Mouse (Mus musculus) heart, postnatal 0 days (tissue): Measurements from ENCODE around the gene Elk4. TPM values are rescaled to one million over a fixed set of nuclear protein-coding genes. Genes with fewer than 3 reads are reported as not detected.

Experiments
- ATAC-seq: fragments of 200-750 bp; cut with Nextera tagmentation; 2 replicates; pipeline ENCODE4 v1.8.0; 2017; ENCODE audit warnings: low read depth, moderate number of reproducible peaks, moderate library complexity; ENCODE audit not compliant: insufficient read depth
- DNase-seq: peaks from one replicate; pipeline ENCODE4 v3.0.0-alpha.2; 2016; ENCODE audit warnings: low spot score
- H3K27ac ChIP-seq: fragments of 300-500 bp; sonication (generic); 2 replicates; pipeline ENCODE4 v1.5.1; 2014; ENCODE audit warnings: low read depth, mild to moderate bottlenecking
- H3K27me3 ChIP-seq: fragments of 300-500 bp; sonication (generic); 2 replicates; pipeline ENCODE4 v1.6.1; 2014; ENCODE audit warnings: low read length, mixed read lengths; ENCODE audit not compliant: control insufficient read depth, insufficient read depth
- H3K36me3 ChIP-seq: fragments of 300-500 bp; sonication (generic); replicated peaks from 2 replicates; pipeline ENCODE4 v1.6.1; 2014; ENCODE audit warnings: low read length, mixed read lengths; ENCODE audit not compliant: control insufficient read depth, insufficient read depth
- H3K4me1 ChIP-seq: fragments of 300-500 bp; sonication (generic); 2 replicates; pipeline ENCODE4 v1.6.1; 2014; ENCODE audit warnings: antibody characterized with exemption; ENCODE audit not compliant: control insufficient read depth, insufficient read depth
- H3K4me2 ChIP-seq: fragments of 300-500 bp; sonication (generic); 2 replicates; pipeline ENCODE4 v1.6.1; 2014; ENCODE audit warnings: low read depth, mild to moderate bottlenecking, low read length, moderate library complexity
- H3K4me3 ChIP-seq: fragments of 300-500 bp; sonication (generic); 2 replicates; pipeline ENCODE4 v1.5.1; 2014; ENCODE audit warnings: low read depth, low read length
- H3K9ac ChIP-seq: fragments of 300-500 bp; sonication (generic); replicated peaks from 2 replicates; pipeline ENCODE4 v1.6.1; 2014; ENCODE audit warnings: low read depth, low read length, mixed read lengths
- H3K9me3 ChIP-seq: fragments of 300-500 bp; sonication (generic); replicated peaks from 2 replicates; pipeline ENCODE4 v1.6.1; 2016; ENCODE audit warnings: low read length; ENCODE audit not compliant: control insufficient read depth
- CTCF ChIP-seq: IDR thresholded peaks from 2 replicates; pipeline ENCODE4 v1.5.1; 2016; ENCODE audit warnings: antibody characterized with exemption, control low read depth, low read depth
- EP300 ChIP-seq: IDR thresholded peaks from 2 replicates; pipeline ENCODE4 v1.6.1; 2016; ENCODE audit warnings: antibody characterized with exemption, low read depth
- WGBS: fragments of 180-500 bp; shearing (Covaris S2); extraction: QIAGEN DNeasy Blood & Tissue Kit; methylation state at CpG from one replicate; pipeline ENCODE4 v1.1.7; 2014; 5-methylcytosine and 5-hydroxymethylcytosine counted together
- polyA plus RNA-seq: library from polyadenylated mRNA; unstranded; fragments of >200 nt; fragmentation: Nextera tagmentation; extraction: Ambion mirVana; gene quantifications from 2 replicates; pipeline ENCODE4 v1.2.1, GENCODE M21; 2015
- total RNA-seq: library from RNA; depleted of rRNA; stranded (reverse); fragments of >200 nt; gene quantifications from 2 replicates; pipeline ENCODE4 v1.2.3, GENCODE M21; 2014; ENCODE audit warnings: low replicate concordance

The Elk4 gene
- total and polyA plus RNA-seq, 2 experiments from 2014 or later: 13.3 to 32.9 TPM

DNA sequence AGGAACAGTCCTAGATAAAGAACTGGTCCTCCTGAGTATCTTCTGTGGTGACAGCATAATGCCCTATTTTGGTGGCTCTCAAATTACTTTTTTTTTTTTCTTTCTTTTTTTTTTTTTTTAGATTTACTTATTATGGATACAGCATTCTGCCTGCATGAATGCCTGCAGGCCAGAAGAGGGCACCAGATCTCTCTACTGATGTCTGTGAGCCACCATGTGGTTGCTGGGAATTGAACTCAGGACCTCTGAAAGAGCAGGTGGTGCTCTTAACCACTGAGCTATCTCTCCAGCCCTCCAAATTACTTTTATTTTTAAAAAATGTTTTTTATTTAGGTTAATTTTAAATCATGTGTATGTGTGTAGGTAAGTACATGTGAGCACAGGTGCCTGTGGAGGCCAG, 6.9 kb upstream of the Elk4 start:
- Histone ChIP-seq H3K4me1 (no peaks in the 10 kb centered on the region), H3K4me2 (no peak overlapping the region), H3K4me3 (no peak overlapping the region), H3K27me3 (no peaks in the 10 kb centered on the region), H3K36me3 (no peaks in the 10 kb centered on the region), H3K27ac (no peak overlapping the region), H3K9me3 (no peaks in the 10 kb centered on the region), H3K9ac (no peak overlapping the region)
- ATAC-seq (no peak), DNase-seq (no peak)
- TF ChIP-seq CTCF (peak; percentile 29), EP300 (no peak)

- H3K9me3 ChIP-seq: no peaks in the 10 kb centered on the region
- no peak overlapping the region for H3K4me2 ChIP-seq
- WGBS: 73% methylated on average over 4 of the region's 4 CpGs
- no peak for ATAC-seq
- no peaks in the 10 kb centered on the region for H3K27me3 ChIP-seq
- H3K4me3 ChIP-seq: no peak overlapping the region
- no peak overlapping the region for H3K9ac ChIP-seq
- H3K4me1 ChIP-seq: peaks cover 4% of the 10 kb centered on the region; the same call in 1 of the 2 replicates
- DNase-seq: no peak
- H3K36me3 ChIP-seq: no peaks in the 10 kb centered on the region
- H3K27ac ChIP-seq: no peak overlapping the region
- no peak for TF ChIP-seq CTCF
- TF ChIP-seq EP300: no peak
These were observed 5.5 kb upstream of the Elk4 start for GRCm38 (mm10) chr1:132001880-132002330.

- H3K27me3 ChIP-seq: no peaks in the 10 kb centered on the region
- H3K9me3 ChIP-seq: no peaks in the 10 kb centered on the region
- TF ChIP-seq EP300: no peak
- TF ChIP-seq CTCF: no peak
- H3K27ac ChIP-seq: peak overlapping the region; percentile 36
- no peak overlapping the region for H3K9ac ChIP-seq
- no peaks in the 10 kb centered on the region for H3K36me3 ChIP-seq
- ATAC-seq (no peak), DNase-seq (no peak)
- no peak overlapping the region for H3K4me3 ChIP-seq
- 52% methylated on average over 2 of the region's 2 CpGs for WGBS
- H3K4me1 ChIP-seq: peaks cover 4% of the 10 kb centered on the region; the same call in 1 of the 2 replicates
- no peak overlapping the region for H3K4me2 ChIP-seq
These were observed 4.3 kb upstream of the Elk4 start for GRCm38 (mm10) chr1:132003111-132003510.

GRCm38 (mm10) chr1:132003817-132004216, 3.6 kb upstream of the Elk4 start:
- ATAC-seq: no peak
- H3K9ac ChIP-seq: no peak overlapping the region
- TF ChIP-seq EP300: peak; percentile 61; the same call in 1 of the 2 replicates
- no peak for TF ChIP-seq CTCF
- WGBS: 48% methylated on average over 1 of the region's 1 CpGs
- peaks cover 6% of the 10 kb centered on the region for H3K4me1 ChIP-seq
- H3K36me3 ChIP-seq: no peaks in the 10 kb centered on the region
- no peak overlapping the region for H3K4me2 ChIP-seq
- H3K9me3 ChIP-seq: no peaks in the 10 kb centered on the region
- H3K27ac ChIP-seq: peak overlapping the region; percentile 63
- peak; percentile 60 for DNase-seq
- no peak overlapping the region for H3K4me3 ChIP-seq
- no peaks in the 10 kb centered on the region for H3K27me3 ChIP-seq

DNA sequence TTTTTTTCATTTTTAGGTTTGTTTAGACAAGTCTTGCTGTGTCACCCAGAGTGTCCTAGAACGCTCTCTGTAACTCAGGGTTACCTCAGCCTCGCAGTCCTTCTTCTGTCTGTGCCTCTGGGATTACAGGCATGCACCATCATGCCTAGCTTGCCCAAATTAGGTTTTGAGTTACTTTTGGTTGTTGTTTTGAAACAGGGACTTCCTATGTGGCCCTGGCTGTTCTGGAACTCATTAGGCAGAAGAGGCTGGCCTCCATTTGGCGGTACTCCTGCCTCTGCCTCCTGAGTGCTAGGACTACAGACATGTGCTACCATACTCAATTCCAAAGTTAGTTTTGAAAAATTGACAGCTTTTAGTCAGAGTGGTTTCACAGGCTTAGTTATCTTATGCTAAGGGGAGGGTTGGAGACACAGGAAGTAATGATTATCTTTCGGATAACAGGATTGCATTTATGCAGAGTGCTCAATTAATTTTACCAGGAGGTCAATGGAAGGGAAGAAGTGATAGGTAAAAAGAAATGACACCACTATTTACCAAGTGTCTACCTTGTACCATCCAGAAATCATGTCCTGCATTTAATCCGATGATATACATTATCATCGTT, 2.7 kb upstream of the Elk4 start:
- no peak overlapping the region for H3K4me3 ChIP-seq
- H3K27ac ChIP-seq: peak overlapping the region; percentile 63
- no peaks in the 10 kb centered on the region for H3K36me3 ChIP-seq
- peaks cover 12% of the 10 kb centered on the region for H3K4me1 ChIP-seq
- ATAC-seq: no peak
- H3K9me3 ChIP-seq: no peaks in the 10 kb centered on the region
- H3K9ac ChIP-seq: no peak overlapping the region
- H3K27me3 ChIP-seq: no peaks in the 10 kb centered on the region
- no peak for DNase-seq
- TF ChIP-seq CTCF (no peak), EP300 (no peak)
- WGBS: 69% methylated on average over 6 of the region's 6 CpGs
- no peak overlapping the region for H3K4me2 ChIP-seq

- no peak for ATAC-seq
- no peaks in the 10 kb centered on the region for H3K27me3 ChIP-seq
- 83% methylated on average over 1 of the region's 1 CpGs for WGBS
- H3K36me3 ChIP-seq: no peaks in the 10 kb centered on the region
- H3K9ac ChIP-seq: no peak overlapping the region
- TF ChIP-seq CTCF (no peak), EP300 (no peak)
- no peak overlapping the region for H3K27ac ChIP-seq
- H3K4me1 ChIP-seq: peaks cover 16% of the 10 kb centered on the region
- H3K4me3 ChIP-seq: no peak overlapping the region
- no peaks in the 10 kb centered on the region for H3K9me3 ChIP-seq
- H3K4me2 ChIP-seq: no peak overlapping the region
- DNase-seq: no peak
These were observed 1.9 kb upstream of the Elk4 start for GRCm38 (mm10) chr1:132005466-132005865.
